Mouse (Mus musculus): ENCODE measurements around the gene Hao1.

The Hao1 gene

GRCm38 (mm10) chr2:134465132-134465531, 89.0 kb downstream of the Hao1 start:
- no peak for DNase-seq (ENCODE audit: low spot score in 2 of 2)

GRCm38 (mm10) chr2:134462321-134462720, 91.8 kb downstream of the Hao1 start:
- DNase-seq (ENCODE audit: low spot score in 2 of 2), result no peak

DNA sequence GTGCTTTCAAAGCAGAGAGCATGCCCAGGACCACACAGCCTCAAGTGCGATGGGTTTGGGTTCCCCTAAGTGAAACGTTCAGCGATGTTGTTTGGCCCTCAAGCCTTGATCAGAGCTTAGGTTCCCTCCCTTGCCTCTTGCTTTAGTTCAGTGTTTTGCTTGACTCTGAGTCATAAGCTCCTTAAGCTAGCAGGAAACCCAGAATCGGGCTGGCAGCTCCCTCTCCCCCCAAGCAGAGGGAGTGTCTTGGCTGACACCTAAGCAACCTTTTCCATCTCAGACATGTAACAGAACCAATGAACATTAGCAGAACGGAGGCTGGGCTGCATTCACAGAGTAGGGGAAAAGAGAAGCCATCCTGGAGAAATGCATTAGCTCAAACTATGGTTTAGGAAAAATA, 93.3 kb downstream of the Hao1 start:
- DNase-seq (ENCODE audit: low spot score in 2 of 2), result no peak

DNA sequence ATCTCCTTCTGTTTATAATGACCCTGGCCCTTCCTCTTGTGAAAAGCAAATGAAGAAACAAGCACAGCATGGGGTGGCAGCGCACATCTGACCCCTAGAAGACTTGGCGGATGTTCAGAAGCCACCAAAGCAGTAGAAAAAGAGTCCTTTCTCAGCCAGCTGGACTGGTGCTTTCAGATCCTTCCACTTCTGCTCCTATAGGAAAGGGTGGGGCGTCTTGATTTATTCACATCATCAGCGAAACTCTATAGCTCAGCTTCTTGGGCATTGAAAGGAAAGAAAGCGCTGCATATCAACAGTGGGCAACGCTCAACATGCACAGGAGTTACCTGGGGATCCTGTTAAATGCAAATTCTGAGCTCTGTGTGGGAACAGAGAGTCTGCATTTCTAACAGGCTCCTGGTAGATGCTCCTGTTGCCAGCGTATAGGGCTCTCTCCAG, 98.1 kb downstream of the Hao1 start:
- DNase-seq (ENCODE audit: low spot score in 2 of 2), result no peak

DNA sequence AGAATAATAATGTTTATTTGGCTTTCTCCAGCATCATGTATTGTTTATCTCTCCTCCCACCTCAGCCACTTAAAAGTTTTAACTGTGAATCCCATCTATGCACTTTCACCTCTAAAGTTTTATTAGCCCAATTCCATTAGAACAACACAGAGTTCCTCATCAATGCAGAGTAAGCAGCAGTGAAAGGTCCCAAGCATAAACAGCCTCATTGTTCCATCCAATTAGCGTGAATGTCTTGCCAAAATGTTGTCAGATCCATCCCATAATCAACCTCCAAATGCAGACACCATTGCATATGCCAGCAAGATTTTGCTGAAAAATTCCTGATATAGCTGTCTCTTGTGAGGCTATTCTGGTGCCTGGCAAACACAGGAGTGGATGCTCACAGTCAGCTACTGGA, 101.4 kb downstream of the Hao1 start:
- no peak for DNase-seq (ENCODE audit: low spot score in 2 of 2)

DNA sequence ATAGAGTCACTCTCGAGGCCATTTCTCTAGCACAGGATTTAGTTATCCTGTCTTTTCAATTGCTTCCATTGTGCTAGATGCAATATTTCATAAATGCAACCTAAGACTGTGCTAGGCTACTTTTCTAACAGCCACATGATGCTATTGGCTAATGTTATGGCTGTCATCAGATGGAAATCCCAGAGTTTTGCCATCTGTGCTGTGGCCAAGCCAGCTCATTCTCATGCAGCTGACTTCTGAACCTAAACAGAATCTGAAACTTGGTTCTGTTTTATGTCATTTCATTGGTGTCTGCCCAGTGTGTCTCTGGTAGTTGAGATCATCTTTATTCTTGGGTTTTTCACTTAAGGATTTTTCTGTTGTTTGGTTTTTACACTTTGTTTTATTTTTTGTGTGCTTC, 103.2 kb downstream of the Hao1 start:
- no peak for DNase-seq (ENCODE audit: low spot score in 2 of 2)
